Comparison of ENCODE assay signal across 8 mouse cellular contexts in genomic region chr6:121013750-121014149, GRCm38 (mm10).
DNase-seq lines count a peak whose midpoint lies in the region; ATAC-seq and TF ChIP-seq lines count a peak whose summit lies in the region.

No protein-coding gene starts in this region.

- peak overlapping the region; percentile 49 for H3K4me3 ChIP-seq in gastrocnemius, adult 2 months
- no peak overlapping the region for H3K4me3 ChIP-seq in heart, embryonic 14.5 days (ENCODE audit: control insufficient read depth in 1 of 2, insufficient read depth in 1 of 2, low read depth in 1 of 2, low read length in 2 of 2)
- H3K4me3 ChIP-seq in neural tube, embryonic 12.5 days = no peak overlapping the region

- H3K9me3 ChIP-seq in heart, embryonic 14.5 days (ENCODE audit: control insufficient read depth, low read length) = no peaks in the 10 kb centered on the region
- no peaks in the 10 kb centered on the region for H3K9me3 ChIP-seq in neural tube, embryonic 12.5 days

- peak; percentile 54 for DNase-seq in gastrocnemius, adult 2 months
- DNase-seq in gastrocnemius, adult 18-20 months (ENCODE audit: low spot score) = no peak
- DNase-seq in CD4-positive helper T cell, adult 2 months (ENCODE audit: low read depth, low spot score) = peak; percentile 21
- DNase-seq in cerebellum, postnatal 14 days = peak; percentile 63 to 81
- peak; percentile 78 to 81 for DNase-seq in kidney, postnatal 4 days

- peak; percentile 68 for TF ChIP-seq CTCF in gastrocnemius, adult 2 months (IDR thresholded peaks at IDR 0.05)

- no peaks in the 10 kb centered on the region for H3K27me3 ChIP-seq in heart, embryonic 14.5 days (ENCODE audit: control insufficient read depth, insufficient read depth, low read length)
- H3K27me3 ChIP-seq in neural tube, embryonic 12.5 days (replicated peaks) = no peaks in the 10 kb centered on the region

- peaks cover 89% of the 10 kb centered on the region for H3K36me3 ChIP-seq in heart, embryonic 14.5 days (ENCODE audit: control insufficient read depth, insufficient read depth, low read length)
- peaks cover 34% of the 10 kb centered on the region; the same call in 1 of the 2 replicates for H3K36me3 ChIP-seq in neural tube, embryonic 12.5 days

- intact Hi-C loops in gastrocnemius, adult 2 months (cut with DNase I) = no loop called here

- peaks cover 2 to 9% of the 10 kb centered on the region in 2 experiments; a peak in 3 of 4 replicates for H3K4me1 ChIP-seq in heart, embryonic 14.5 days (ENCODE audit: control insufficient read depth in 2 of 2, insufficient read depth in 2 of 2, low read length in 2 of 2)
- no peaks in the 10 kb centered on the region for H3K4me1 ChIP-seq in neural tube, embryonic 12.5 days

- WGBS in heart, embryonic 14.5 days = 43% methylated on average over 9 of the region's 9 CpGs
- 56% methylated on average over 9 of the region's 9 CpGs for WGBS in neural tube, embryonic 12.5 days

- H3K9ac ChIP-seq in heart, embryonic 14.5 days (ENCODE audit: low read length) = no peak overlapping the region
- no peak overlapping the region for H3K9ac ChIP-seq in neural tube, embryonic 12.5 days

- H3K4me2 ChIP-seq in heart, embryonic 14.5 days (ENCODE audit: low read length) = no peak overlapping the region
- no peak overlapping the region for H3K4me2 ChIP-seq in neural tube, embryonic 12.5 days (replicated peaks)

- ATAC-seq in heart, embryonic 14.5 days (ENCODE audit: insufficient number of reproducible peaks, insufficient read depth, low FRiP score, low read depth) = 0 out of 2 replicates have a peak, but pooled peaks have one; percentile 28
- 0 out of 2 replicates have a peak, but pooled peaks have one; percentile 15 for ATAC-seq in neural tube, embryonic 12.5 days (ENCODE audit: low FRiP score, low read depth)
- ATAC-seq in monocyte, adult 5-6 weeks (replicated peaks; ENCODE audit: insufficient number of reproducible peaks, low FRiP score, low TSS enrichment, poor library complexity, severe bottlenecking) = no peak; the same call in 1 of the 2 replicates

- H3K27ac ChIP-seq in gastrocnemius, adult 2 months = peak overlapping the region; percentile 25; the same call in 1 of the 2 replicates
- no peak overlapping the region for H3K27ac ChIP-seq in heart, embryonic 14.5 days (replicated peaks in 1 of 2; ENCODE audit: control insufficient read depth in 1 of 2, insufficient read depth in 1 of 2, low read depth in 2 of 2, low read length in 2 of 2)
- H3K27ac ChIP-seq in neural tube, embryonic 12.5 days = no peak overlapping the region
